Mouse (Mus musculus): Measurements from ENCODE around the gene Zfp626. TPM values are rescaled to one million over a fixed set of nuclear protein-coding genes. Genes with fewer than 3 reads are reported as not detected.
A peak's percentile ranks its signal among the peaks of the same experiment; 100 is the strongest.
"Not testable (repeated sequence)": the region's sequence is repeated elsewhere in the genome, so short reads cannot be mapped to it uniquely, and the experiment has no call there.

Zfp626 gene
- total RNA-seq, 2 experiments from 2014 or later: 9.1 to 9.3 TPM

- no peak for TF ChIP-seq CTCF (IDR thresholded peaks at IDR 0.05)
- intact Hi-C loops (cut with DNase I): no loop called here
These were observed 15.6 kb downstream of the Zfp626 start for GRCm38 (mm10) chr7:27822611-27823010.

GRCm38 (mm10) chr7:27834131-27834530 lies 27.1 kb downstream of the Zfp626 start:
- H3K4me3 ChIP-seq: no peak overlapping the region
- DNase-seq (ENCODE audit: extremely low spot score in 1 of 2, low spot score in 2 of 2): no peak
- TF ChIP-seq CTCF (IDR thresholded peaks at IDR 0.05): no peak
- intact Hi-C loops (cut with DNase I): no loop called here
- no peak overlapping the region for H3K27ac ChIP-seq

More at GRCm38 (mm10) chr7:27822611-27823010, 15.6 kb downstream of the Zfp626 start:
- Histone ChIP-seq H3K4me3 (no peak overlapping the region), H3K27ac (no peak overlapping the region)
- no peak for DNase-seq (ENCODE audit: extremely low spot score in 1 of 2, low spot score in 2 of 2)

DNA sequence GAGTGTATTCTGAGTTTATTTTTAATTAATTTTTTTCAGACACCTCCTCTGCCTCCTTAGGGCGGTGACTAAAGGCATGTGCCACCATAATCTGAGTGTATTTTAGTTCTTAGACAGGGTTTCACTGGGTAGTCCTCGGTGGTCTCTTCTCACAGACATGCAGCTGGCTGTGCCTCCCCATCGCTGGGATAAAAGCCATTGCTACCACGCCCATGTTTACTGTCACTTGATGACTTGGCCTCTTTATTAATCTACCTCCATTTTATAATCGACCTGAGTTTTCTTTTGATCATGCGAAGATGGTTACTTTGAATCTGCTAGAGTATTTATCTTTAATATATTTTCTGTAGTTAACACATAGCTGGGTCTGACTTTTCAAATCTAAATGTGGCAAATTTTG lies 30.9 kb downstream of the Zfp626 start:
- intact Hi-C loops (cut with DNase I): loop anchor here (1.0 kb wide), 2 partner anchors 34 to 91 kb away; partner anchors contain the start of gene Zfp974
- peak overlapping the region; percentile 89 for H3K27ac ChIP-seq
- H3K4me3 ChIP-seq: peak overlapping the region; percentile 59
- TF ChIP-seq CTCF (IDR thresholded peaks at IDR 0.05): no peak
- DNase-seq (ENCODE audit: extremely low spot score in 1 of 2, low spot score in 2 of 2): no peak

- DNase-seq (ENCODE audit: extremely low spot score in 1 of 2, low spot score in 2 of 2): peak; percentile 84 to 87
- intact Hi-C loops (cut with DNase I): loop anchor here (1.0 kb wide), 2 partner anchors 34 to 91 kb away; partner anchors contain the start of gene Zfp974
- no peak for TF ChIP-seq CTCF (IDR thresholded peaks at IDR 0.05)
- Histone ChIP-seq H3K4me3 (peak within 1 kb of the TSS; percentile 59), H3K27ac (peak within 1 kb of the TSS; percentile 89)
These were observed 31.6 kb downstream of the Zfp626 start, which contains the start of gene Zfp59 for GRCm38 (mm10) chr7:27838323-27839249. Gene Zfp59, plus strand, starts transcription at chr7:27838607.

- Histone ChIP-seq H3K4me3 (no peak overlapping the region), H3K27ac (no peak overlapping the region)
- no peak for TF ChIP-seq CTCF (IDR thresholded peaks at IDR 0.05)
- no peak for DNase-seq (ENCODE audit: extremely low spot score in 1 of 2, low spot score in 2 of 2)
- intact Hi-C loops (cut with DNase I): no loop called here
These were observed 32.6 kb downstream of the Zfp626 start for GRCm38 (mm10) chr7:27839596-27839995.

DNA sequence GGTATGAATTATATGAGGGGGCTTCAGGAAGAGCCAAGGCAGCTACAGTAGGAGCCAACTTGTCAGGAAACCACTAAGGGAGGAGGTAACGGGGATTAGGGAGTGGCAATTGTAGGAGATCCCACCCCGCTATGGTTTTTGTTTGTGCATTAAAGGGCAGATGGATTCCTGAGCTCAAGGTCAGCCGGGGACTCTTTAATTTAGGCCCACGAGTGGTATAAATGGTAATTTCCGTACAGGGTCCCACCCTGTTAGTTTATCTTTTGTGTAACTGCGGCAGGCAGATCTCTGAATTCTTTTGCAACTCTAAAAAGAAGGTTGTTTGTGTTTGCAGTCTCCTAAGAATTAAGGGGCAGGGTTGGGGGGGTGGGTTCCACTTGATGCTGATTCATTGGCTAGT lies 33.1 kb downstream of the Zfp626 start:
- intact Hi-C loops (cut with DNase I): no loop called here
- TF ChIP-seq CTCF (IDR thresholded peaks at IDR 0.05): no peak
- no peak overlapping the region for H3K4me3 ChIP-seq
- no peak for DNase-seq (ENCODE audit: extremely low spot score in 1 of 2, low spot score in 2 of 2)
- no peak overlapping the region for H3K27ac ChIP-seq

DNA sequence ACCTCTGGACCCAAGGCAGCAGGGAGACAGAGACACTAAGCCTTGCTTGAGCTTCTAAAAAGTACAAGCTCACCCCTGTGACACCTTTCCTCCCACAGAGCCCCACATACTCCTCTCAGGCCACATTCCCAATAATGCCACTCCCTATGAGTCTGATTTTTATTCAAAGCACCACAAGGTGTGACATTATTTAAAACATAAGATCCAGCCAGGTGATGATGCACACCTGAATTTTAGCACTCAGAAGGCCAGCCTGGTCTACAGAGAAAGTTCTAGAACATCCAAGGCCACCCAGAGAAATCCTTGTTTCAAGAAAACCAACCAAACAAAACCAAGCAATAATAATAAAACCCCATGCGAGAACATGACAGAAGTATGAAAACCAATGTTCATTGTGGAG lies 50.2 kb downstream of the Zfp626 start, which contains the start of gene Zfp607a:
Zfp607a (plus strand) TSS at position 301 of the 400 bp plus-strand sequence.
- no peak for DNase-seq (ENCODE audit: extremely low spot score in 1 of 2, low spot score in 2 of 2)
- no peak within 1 kb of the TSS for H3K27ac ChIP-seq
- no peak within 1 kb of the TSS for H3K4me3 ChIP-seq
- TF ChIP-seq CTCF (IDR thresholded peaks at IDR 0.05): no peak
- intact Hi-C loops (cut with DNase I): no loop called here

DNA sequence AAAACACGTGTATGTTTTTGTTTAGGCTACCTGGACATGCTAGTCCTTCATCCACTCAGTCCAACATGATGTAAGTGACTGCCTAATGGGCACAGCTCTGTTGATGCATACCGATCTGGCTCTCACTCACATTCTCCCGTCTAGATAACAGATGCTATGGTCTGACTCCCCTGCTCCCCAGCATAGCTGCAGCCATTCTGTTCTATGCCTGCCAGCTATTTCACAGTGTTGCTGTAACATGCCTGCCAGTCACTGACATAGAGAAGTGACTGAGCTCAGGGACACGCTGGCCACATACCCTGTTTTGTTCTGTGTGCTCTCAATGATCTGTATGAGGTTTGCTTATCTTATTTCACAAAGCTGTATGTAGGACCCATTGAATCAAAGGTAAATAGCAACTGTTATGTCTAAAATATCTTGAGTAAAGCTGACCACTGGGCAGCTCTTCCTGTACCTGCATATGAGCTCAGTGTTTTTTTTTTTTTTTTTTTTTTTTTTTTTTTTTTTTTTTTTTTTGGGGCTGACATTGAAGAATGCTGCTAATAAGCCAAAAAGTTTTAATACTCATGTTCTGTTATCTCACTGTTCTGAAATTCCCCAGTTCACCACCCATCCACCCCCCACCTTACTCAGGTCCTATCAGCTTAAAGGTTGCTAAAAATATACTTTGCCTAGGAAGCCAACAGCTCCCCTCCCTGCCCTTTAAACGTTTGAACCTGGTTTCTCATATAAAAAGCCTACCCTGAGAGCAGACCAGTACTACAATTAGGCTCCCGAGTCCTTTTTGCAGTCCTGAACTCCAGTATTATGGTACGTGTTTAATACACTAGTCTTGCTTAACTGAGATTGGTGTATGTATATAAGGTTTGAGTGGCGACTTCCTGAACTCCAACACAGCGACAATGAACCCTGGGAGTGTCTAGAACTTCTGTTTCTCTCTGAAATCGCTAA lies 52.6 kb downstream of the Zfp626 start:
- peak overlapping the region; percentile 62 for H3K4me3 ChIP-seq
- intact Hi-C loops (cut with DNase I): loop anchor here (10.0 kb wide), 1 partner anchor 85 kb away; no protein-coding TSS in a partner anchor
- DNase-seq (ENCODE audit: extremely low spot score in 1 of 2, low spot score in 2 of 2): no peak
- peak overlapping the region; percentile 40; the same call in 1 of the 2 replicates for H3K27ac ChIP-seq
- TF ChIP-seq CTCF (IDR thresholded peaks at IDR 0.05): no peak

DNA sequence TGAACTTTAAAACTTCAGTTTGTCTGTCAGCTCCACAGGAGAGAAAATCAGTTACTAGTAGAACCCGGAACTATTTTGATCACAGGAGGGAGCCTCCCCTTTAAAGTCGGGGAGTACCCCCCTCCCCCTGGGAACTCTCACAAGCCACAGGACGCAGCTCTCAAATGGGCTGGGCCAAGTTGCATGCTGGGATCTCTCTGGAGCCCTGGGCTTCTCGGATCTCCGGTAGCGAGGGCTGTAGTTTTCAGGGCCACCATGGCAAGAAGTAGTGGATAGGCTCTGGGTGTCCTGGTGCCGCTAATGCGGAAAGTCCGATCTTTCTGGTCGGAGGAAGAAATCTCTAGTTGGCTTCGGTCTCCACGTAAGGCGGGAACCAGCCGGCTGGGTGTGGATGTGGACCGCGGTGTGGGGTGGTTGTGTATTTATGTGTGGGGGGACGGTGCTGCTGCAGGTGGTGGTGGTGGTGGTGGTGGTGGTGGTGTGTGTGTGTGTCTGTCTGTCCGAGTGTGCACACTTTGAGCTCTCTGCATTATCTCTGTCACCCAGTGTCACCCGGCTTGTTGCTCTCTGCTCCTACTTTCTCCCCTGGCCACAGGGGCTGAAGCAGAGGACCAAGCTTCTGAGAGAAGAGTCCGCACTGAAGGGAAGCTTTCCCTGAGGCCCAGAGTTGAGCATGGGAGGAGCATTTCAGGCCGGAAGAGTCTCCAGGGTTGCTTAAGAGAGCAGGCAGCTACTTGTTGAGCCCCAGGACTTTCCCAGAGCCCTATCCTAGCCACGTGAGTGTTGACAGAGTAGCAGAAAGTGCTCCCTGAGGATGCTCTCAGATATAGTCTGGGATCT lies 53.6 kb downstream of the Zfp626 start:
- TF ChIP-seq CTCF (IDR thresholded peaks at IDR 0.05): no peak
- DNase-seq (ENCODE audit: extremely low spot score in 1 of 2, low spot score in 2 of 2): peak; percentile 19 to 41
- peak overlapping the region; percentile 62 for H3K4me3 ChIP-seq
- H3K27ac ChIP-seq: peak overlapping the region; percentile 40; the same call in 1 of the 2 replicates
- intact Hi-C loops (cut with DNase I): loop anchor here (10.0 kb wide), 1 partner anchor 86 kb away; no protein-coding TSS in a partner anchor

DNA sequence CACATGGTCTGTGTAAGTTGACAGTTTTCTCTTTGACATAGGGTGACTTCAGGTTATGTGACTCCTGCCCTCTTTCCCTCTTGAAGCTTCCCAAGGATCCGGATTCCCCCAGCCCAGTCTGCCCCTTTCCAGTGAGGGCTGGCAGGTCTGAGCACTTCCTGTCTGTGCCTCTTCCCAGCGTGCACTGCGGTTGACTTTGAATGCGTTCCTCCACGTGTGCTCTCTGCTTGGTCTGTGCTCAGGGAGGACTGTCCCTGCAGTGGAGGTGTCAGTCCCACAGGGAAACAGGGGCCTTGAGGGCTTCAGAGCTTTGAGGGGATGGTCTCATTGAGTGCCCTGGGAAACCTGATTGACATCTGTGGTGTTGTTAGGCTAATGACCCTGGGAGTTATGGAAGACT lies 55.6 kb downstream of the Zfp626 start:
- H3K4me3 ChIP-seq; H3K27ac ChIP-seq; DNase-seq (ENCODE audit: extremely low spot score in 1 of 2, low spot score in 2 of 2): not testable (repeated sequence)
- intact Hi-C loops (cut with DNase I): loop anchor here (10.0 kb wide), 1 partner anchor 88 kb away; no protein-coding TSS in a partner anchor

Other genes starting within 250 kb of the Zfp626 start
- gene Akt2, start 215.6 kb upstream of the Zfp626 start, total RNA-seq (2021): 100 to 1,000 TPM; 115 to 116 TPM
- gene Ttc9b, start 153.3 kb upstream of the Zfp626 start, total RNA-seq (2021): 100 to 1,000 TPM in 1 of 2 experiments, 10 to 100 TPM in 1; 99.1 to 101 TPM
- gene Map3k10, start 132.6 kb upstream of the Zfp626 start, total RNA-seq (2021): 100 to 1,000 TPM; 202 to 214 TPM
- gene Zfp607b, start 117.9 kb upstream of the Zfp626 start, total RNA-seq (2021): 10 to 100 TPM; 11.8 to 11.9 TPM
- 10 to 100 TPM; 31.9 to 35.0 TPM for gene Zfp60, start 75.8 kb upstream of the Zfp626 start, total RNA-seq (2021)
- 1 to 10 TPM; 4.1 to 5.0 TPM for gene Zfp59, start 31.4 kb downstream of the Zfp626 start, total RNA-seq (2021)
- 1 to 10 TPM; 1.7 to 2.2 TPM for gene Zfp607a, start 50.3 kb downstream of the Zfp626 start, total RNA-seq (2021)
- gene Zfp974, start 122.3 kb downstream of the Zfp626 start, total RNA-seq (2021): 10 to 100 TPM; 14.9 to 19.3 TPM
- 10 to 100 TPM; 19.2 to 22.1 TPM for gene Zfp780b, start 172.0 kb downstream of the Zfp626 start, total RNA-seq (2021)
- 1 to 10 TPM; 7.0 to 7.1 TPM for gene Zfp850, start 206.9 kb downstream of the Zfp626 start, total RNA-seq (2021)
- gene Psmc4, start 242.9 kb downstream of the Zfp626 start, total RNA-seq (2021): 100 to 1,000 TPM; 127 to 130 TPM